8 mouse cellular contexts compared by ENCODE assay signal in genomic region chr10:80406684-80407501, GRCm38 (mm10). TPM values are rescaled to one million over a fixed set of nuclear protein-coding genes. Genes with fewer than 3 reads are reported as not detected.
A peak's percentile ranks its signal among the peaks of the same experiment; 100 is the strongest.
DNase-seq lines count a peak whose midpoint lies in the region; ATAC-seq and TF ChIP-seq lines count a peak whose summit lies in the region.

TSS of gene Uqcr11 (minus strand) at chr10:80406830.

- TF ChIP-seq POLR2A in ES-Bruce4 (IDR thresholded peaks at IDR 0.05; ENCODE audit: insufficient read depth, low read length): peak; percentile 82

- ATAC-seq in cerebellum, adult (ENCODE audit: insufficient number of reproducible peaks, low FRiP score, low TSS enrichment): peak; percentile 79
- peak; percentile 86 for ATAC-seq in forebrain, embryonic 14.5 days
- ATAC-seq in neural tube, embryonic 15.5 days (ENCODE audit: low FRiP score): peak; percentile 82

- peak within 1 kb of the TSS; percentile 49 for H3K9ac ChIP-seq in ES-Bruce4 (ENCODE audit: low read depth, poor library complexity, severe bottlenecking)
- peak within 1 kb of the TSS; percentile 76 for H3K9ac ChIP-seq in forebrain, embryonic 14.5 days (ENCODE audit: low read length)
- H3K9ac ChIP-seq in neural tube, embryonic 15.5 days (replicated peaks): peak within 1 kb of the TSS; percentile 78

- peak within 1 kb of the TSS; percentile 3; the same call in 1 of the 2 replicates for H3K27ac ChIP-seq in ES-Bruce4 (ENCODE audit: insufficient read depth, low read length)
- H3K27ac ChIP-seq in forebrain, embryonic 14.5 days (ENCODE audit: low read depth, low read length): peak within 1 kb of the TSS; percentile 35; the same call in 1 of the 2 replicates
- peak within 1 kb of the TSS; percentile 88 for H3K27ac ChIP-seq in neural tube, embryonic 15.5 days (replicated peaks)

- DNase-seq in forebrain, embryonic 14.5 days (ENCODE audit: low spot score): peak; percentile 96
- peak; percentile 90 to 92 for DNase-seq in heart, postnatal 14 days
- peak; percentile 93 for DNase-seq in layer of hippocampus, adult 11-12 months (ENCODE audit: low spot score)
- DNase-seq in lung, adult 18-20 months: peak; percentile 94
- DNase-seq in testis, postnatal 14 days (ENCODE audit: low spot score): peak; percentile 91

- peak within 1 kb of the TSS; percentile 80 for H3K4me3 ChIP-seq in ES-Bruce4 (ENCODE audit: low read depth, low read length)
- H3K4me3 ChIP-seq in forebrain, embryonic 14.5 days (ENCODE audit: low read depth, low read length): peak within 1 kb of the TSS; percentile 76
- peak within 1 kb of the TSS; percentile 62 for H3K4me3 ChIP-seq in neural tube, embryonic 15.5 days (replicated peaks)

- intact Hi-C loops in heart, postnatal 14 days (cut with DNase I): no loop called here

- 3% methylated on average over 27 of the region's 27 CpGs for WGBS in forebrain, embryonic 14.5 days
- 3% methylated on average over 27 of the region's 27 CpGs for WGBS in neural tube, embryonic 15.5 days

- H3K9me3 ChIP-seq in ES-Bruce4 (replicated peaks; ENCODE audit: control insufficient read depth, insufficient read depth, low read length, poor library complexity, severe bottlenecking): no peaks in the 10 kb centered on the region
- H3K9me3 ChIP-seq in forebrain, embryonic 14.5 days (replicated peaks; ENCODE audit: control insufficient read depth, low read length): no peaks in the 10 kb centered on the region
- H3K9me3 ChIP-seq in neural tube, embryonic 15.5 days (replicated peaks): no peaks in the 10 kb centered on the region

- H3K36me3 ChIP-seq in ES-Bruce4 (ENCODE audit: control insufficient read depth, insufficient read depth, low read length, poor library complexity, severe bottlenecking): peaks cover 12% of the 10 kb centered on the region
- H3K36me3 ChIP-seq in forebrain, embryonic 14.5 days (ENCODE audit: control insufficient read depth, insufficient read depth, low read length): peaks cover 51% of the 10 kb centered on the region
- peaks cover 55% of the 10 kb centered on the region for H3K36me3 ChIP-seq in neural tube, embryonic 15.5 days

- no peaks in the 10 kb centered on the region for H3K4me1 ChIP-seq in ES-Bruce4 (ENCODE audit: control insufficient read depth, insufficient read depth, low read length)
- H3K4me1 ChIP-seq in forebrain, embryonic 14.5 days (ENCODE audit: control insufficient read depth, insufficient read depth, low read length): peaks cover 16% of the 10 kb centered on the region
- peaks cover 26% of the 10 kb centered on the region for H3K4me1 ChIP-seq in neural tube, embryonic 15.5 days

- no peak for TF ChIP-seq CTCF in ES-Bruce4 (IDR thresholded peaks at IDR 0.05; ENCODE audit: low read depth, low read length)

- no peak for TF ChIP-seq EP300 in ES-Bruce4 (IDR thresholded peaks at IDR 0.05; ENCODE audit: insufficient read depth, low read depth, low read length)

- peak within 1 kb of the TSS; percentile 62 for H3K4me2 ChIP-seq in forebrain, embryonic 14.5 days (ENCODE audit: low read length)
- peak within 1 kb of the TSS; percentile 95 for H3K4me2 ChIP-seq in neural tube, embryonic 15.5 days

- no peaks in the 10 kb centered on the region for H3K27me3 ChIP-seq in ES-Bruce4 (ENCODE audit: control insufficient read depth, insufficient read depth, low read length, poor library complexity, severe bottlenecking)
- H3K27me3 ChIP-seq in forebrain, embryonic 14.5 days (replicated peaks; ENCODE audit: control insufficient read depth, insufficient read depth, low read length): no peaks in the 10 kb centered on the region
- H3K27me3 ChIP-seq in neural tube, embryonic 15.5 days (replicated peaks): no peaks in the 10 kb centered on the region

RNA-seq across cellular contexts. Expression of gene Uqcr11, which starts in this region (rescaled TPM):
- polyA plus RNA-seq in ES-Bruce4 (2011; ENCODE audit: insufficient read depth, insufficient read length, low read depth, missing spikeins): 199 and 223 TPM in 2 replicates
- polyA plus RNA-seq in forebrain, embryonic 14.5 days (2014; fragmentation: Nextera tagmentation; extraction: Ambion mirVana): 628 and 893 TPM in 2 replicates
- total RNA-seq in heart, postnatal 14 days (2021): 1,000 to 10,000 TPM; 1,852 to 1,908 TPM
- 731 and 790 TPM in 2 replicates for polyA plus RNA-seq in neural tube, embryonic 15.5 days (2015; fragmentation: Nextera tagmentation; extraction: Ambion mirVana)

Comparison
In these comparisons a context has a peak if more than half of its experiments do, and no peak if none do; other contexts are left out.
1. Peak in every context shown above with its lines: DNase-seq, ATAC-seq, H3K4me3 ChIP-seq and H3K27ac ChIP-seq.
2. H3K27ac ChIP-seq: peak in every context shown above with its lines; median percentile 88 in neural tube, embryonic 15.5 days; 35 in forebrain, embryonic 14.5 days; 3 in ES-Bruce4.